Mouse (Mus musculus): ENCODE measurements around the gene Clcn1. TPM values are rescaled to one million over a fixed set of nuclear protein-coding genes. Genes with fewer than 3 reads are reported as not detected.
A peak's percentile ranks its signal among the peaks of the same experiment; 100 is the strongest.

Clcn1 gene
- polyA plus RNA-seq, 1 experiment from 2014 or later = 0.14 TPM

- no peaks in the 10 kb centered on the region for H3K36me3 ChIP-seq (ENCODE audit: control insufficient read depth, insufficient read depth)
- no peaks in the 10 kb centered on the region for H3K27me3 ChIP-seq (ENCODE audit: control insufficient read depth, insufficient read depth, low read depth, low read length)
- H3K4me1 ChIP-seq (ENCODE audit: control insufficient read depth, low read depth, low read length) = no peaks in the 10 kb centered on the region
- no peaks in the 10 kb centered on the region for H3K9me3 ChIP-seq (replicated peaks; ENCODE audit: control insufficient read depth, low read length)
- WGBS (ENCODE audit: insufficient replicate concordance) = 55% methylated on average over 9 of the region's 9 CpGs
- no peak overlapping the region for H3K9ac ChIP-seq (ENCODE audit: low read depth, low read length)
- no peak overlapping the region for H3K4me2 ChIP-seq (ENCODE audit: low read depth, low read length)
- no peak overlapping the region for H3K27ac ChIP-seq (ENCODE audit: low read length)
- ATAC-seq (ENCODE audit: low read depth) = no peak
- H3K4me3 ChIP-seq (ENCODE audit: low read depth, low read length) = no peak overlapping the region
Observed at GRCm38 (mm10) chr6:42343361-42344120, 57.1 kb downstream of the Clcn1 start.

GRCm38 (mm10) chr6:42344255-42344654 lies 57.8 kb downstream of the Clcn1 start:
- 35% methylated on average over 1 of the region's 1 CpGs for WGBS (ENCODE audit: insufficient replicate concordance)
- no peaks in the 10 kb centered on the region for H3K27me3 ChIP-seq (ENCODE audit: control insufficient read depth, insufficient read depth, low read depth, low read length)
- no peak overlapping the region for H3K27ac ChIP-seq (ENCODE audit: low read length)
- ATAC-seq (ENCODE audit: low read depth) = no peak
- no peaks in the 10 kb centered on the region for H3K9me3 ChIP-seq (replicated peaks; ENCODE audit: control insufficient read depth, low read length)
- no peak overlapping the region for H3K4me3 ChIP-seq (ENCODE audit: low read depth, low read length)
- H3K4me2 ChIP-seq (ENCODE audit: low read depth, low read length) = no peak overlapping the region
- no peak overlapping the region for H3K9ac ChIP-seq (ENCODE audit: low read depth, low read length)
- H3K4me1 ChIP-seq (ENCODE audit: control insufficient read depth, low read depth, low read length) = no peaks in the 10 kb centered on the region
- H3K36me3 ChIP-seq (ENCODE audit: control insufficient read depth, insufficient read depth) = no peaks in the 10 kb centered on the region

GRCm38 (mm10) chr6:42348281-42349005 lies 62.0 kb downstream of the Clcn1 start:
- ATAC-seq (ENCODE audit: low read depth) = no peak
- Histone ChIP-seq H3K4me1 (ENCODE audit: control insufficient read depth, low read depth, low read length) (peaks cover 16% of the 10 kb centered on the region), H3K27ac (ENCODE audit: low read length) (no peak overlapping the region)

GRCm38 (mm10) chr6:42349006-42349425 lies 62.5 kb downstream of the Clcn1 start:
- H3K9ac ChIP-seq (ENCODE audit: low read depth, low read length) = peak overlapping the region; percentile 71
- peaks cover 18% of the 10 kb centered on the region for H3K4me1 ChIP-seq (ENCODE audit: control insufficient read depth, low read depth, low read length)
- WGBS (ENCODE audit: insufficient replicate concordance) = under 1% methylated on average over 11 of the region's 11 CpGs
- H3K4me3 ChIP-seq (ENCODE audit: low read depth, low read length) = peak overlapping the region; percentile 72
- no peaks in the 10 kb centered on the region; the same call in 1 of the 2 replicates for H3K27me3 ChIP-seq (ENCODE audit: control insufficient read depth, insufficient read depth, low read depth, low read length)
- H3K9me3 ChIP-seq (replicated peaks; ENCODE audit: control insufficient read depth, low read length) = no peaks in the 10 kb centered on the region
- H3K27ac ChIP-seq (ENCODE audit: low read length) = peak overlapping the region; percentile 88
- H3K4me2 ChIP-seq (ENCODE audit: low read depth, low read length) = peak overlapping the region; percentile 66
- peak; percentile 25; the same call in 1 of the 2 replicates for ATAC-seq (ENCODE audit: low read depth)
- H3K36me3 ChIP-seq (ENCODE audit: control insufficient read depth, insufficient read depth) = no peaks in the 10 kb centered on the region

More at GRCm38 (mm10) chr6:42348281-42349005, 62.0 kb downstream of the Clcn1 start:
- Histone ChIP-seq H3K27me3 (ENCODE audit: control insufficient read depth, insufficient read depth, low read depth, low read length) (no peaks in the 10 kb centered on the region; the same call in 1 of the 2 replicates), H3K36me3 (ENCODE audit: control insufficient read depth, insufficient read depth) (no peaks in the 10 kb centered on the region), H3K9ac (ENCODE audit: low read depth, low read length) (no peak overlapping the region), H3K9me3 (replicated peaks; ENCODE audit: control insufficient read depth, low read length) (no peaks in the 10 kb centered on the region), H3K4me3 (ENCODE audit: low read depth, low read length) (no peak overlapping the region), H3K4me2 (ENCODE audit: low read depth, low read length) (peak overlapping the region; percentile 66; the same call in 1 of the 2 replicates)
- 41% methylated on average over 12 of the region's 12 CpGs for WGBS (ENCODE audit: insufficient replicate concordance)

GRCm38 (mm10) chr6:42349426-42350020 lies 63.0 kb downstream of the Clcn1 start, which contains the start of gene Zyx:
TSS of gene Zyx (plus strand) at chr6:42349630.
- whole genome bisulfite sequencing (ENCODE audit: insufficient replicate concordance) = 1% methylated on average over 32 of the region's 36 CpGs
- Histone ChIP-seq H3K4me1 (ENCODE audit: control insufficient read depth, low read depth, low read length) (peaks cover 23% of the 10 kb centered on the region), H3K4me2 (ENCODE audit: low read depth, low read length) (peak within 1 kb of the TSS; percentile 66), H3K4me3 (ENCODE audit: low read depth, low read length) (peak within 1 kb of the TSS; percentile 72), H3K27ac (ENCODE audit: low read length) (peak within 1 kb of the TSS; percentile 88), H3K36me3 (ENCODE audit: control insufficient read depth, insufficient read depth) (no peaks in the 10 kb centered on the region), H3K9ac (ENCODE audit: low read depth, low read length) (peak within 1 kb of the TSS; percentile 71), H3K27me3 (ENCODE audit: control insufficient read depth, insufficient read depth, low read depth, low read length) (no peaks in the 10 kb centered on the region; the same call in 1 of the 2 replicates), H3K9me3 (replicated peaks; ENCODE audit: control insufficient read depth, low read length) (no peaks in the 10 kb centered on the region)
- peak; percentile 90 for ATAC-seq (ENCODE audit: low read depth)

- Histone ChIP-seq H3K9ac (ENCODE audit: low read depth, low read length) (peak overlapping the region; percentile 71), H3K27me3 (ENCODE audit: control insufficient read depth, insufficient read depth, low read depth, low read length) (no peaks in the 10 kb centered on the region; the same call in 1 of the 2 replicates), H3K36me3 (ENCODE audit: control insufficient read depth, insufficient read depth) (no peaks in the 10 kb centered on the region), H3K4me2 (ENCODE audit: low read depth, low read length) (peak overlapping the region; percentile 66), H3K4me3 (ENCODE audit: low read depth, low read length) (peak overlapping the region; percentile 72), H3K27ac (ENCODE audit: low read length) (peak overlapping the region; percentile 77), H3K4me1 (ENCODE audit: control insufficient read depth, low read depth, low read length) (peaks cover 26% of the 10 kb centered on the region), H3K9me3 (replicated peaks; ENCODE audit: control insufficient read depth, low read length) (no peaks in the 10 kb centered on the region)
- under 1% methylated on average over 53 of the region's 72 CpGs for WGBS (ENCODE audit: insufficient replicate concordance)
- no peak for ATAC-seq (ENCODE audit: low read depth)
Observed at GRCm38 (mm10) chr6:42350021-42350967, 63.8 kb downstream of the Clcn1 start.

- H3K36me3 ChIP-seq (ENCODE audit: control insufficient read depth, insufficient read depth) = peaks cover 4% of the 10 kb centered on the region; the same call in 1 of the 2 replicates
- H3K27me3 ChIP-seq (ENCODE audit: control insufficient read depth, insufficient read depth, low read depth, low read length) = no peaks in the 10 kb centered on the region; the same call in 1 of the 2 replicates
- peak overlapping the region; percentile 71 for H3K9ac ChIP-seq (ENCODE audit: low read depth, low read length)
- peaks cover 26% of the 10 kb centered on the region for H3K4me1 ChIP-seq (ENCODE audit: control insufficient read depth, low read depth, low read length)
- peak overlapping the region; percentile 72 for H3K4me3 ChIP-seq (ENCODE audit: low read depth, low read length)
- ATAC-seq (ENCODE audit: low read depth) = no peak
- 22% methylated on average over 13 of the region's 13 CpGs for WGBS (ENCODE audit: insufficient replicate concordance)
- peak overlapping the region; percentile 48; the same call in 1 of the 2 replicates for H3K27ac ChIP-seq (ENCODE audit: low read length)
- H3K4me2 ChIP-seq (ENCODE audit: low read depth, low read length) = peak overlapping the region; percentile 66
- H3K9me3 ChIP-seq (replicated peaks; ENCODE audit: control insufficient read depth, low read length) = no peaks in the 10 kb centered on the region
Observed at GRCm38 (mm10) chr6:42350968-42351775, 64.7 kb downstream of the Clcn1 start.
